Mouse (Mus musculus) frontal cortex, adult (tissue): ENCODE data around the gene Gm26602.
A peak's percentile ranks its signal among the peaks of the same experiment; 100 is the strongest.

Experiments
- ATAC-seq: cut with Nextera tagmentation; 2 replicates; pipeline ENCODE4 v1.9.2; 2017; ENCODE audit warnings: mild to moderate bottlenecking, moderate library complexity, mixed read lengths; ENCODE audit not compliant: low TSS enrichment

Gm26602 gene

DNA sequence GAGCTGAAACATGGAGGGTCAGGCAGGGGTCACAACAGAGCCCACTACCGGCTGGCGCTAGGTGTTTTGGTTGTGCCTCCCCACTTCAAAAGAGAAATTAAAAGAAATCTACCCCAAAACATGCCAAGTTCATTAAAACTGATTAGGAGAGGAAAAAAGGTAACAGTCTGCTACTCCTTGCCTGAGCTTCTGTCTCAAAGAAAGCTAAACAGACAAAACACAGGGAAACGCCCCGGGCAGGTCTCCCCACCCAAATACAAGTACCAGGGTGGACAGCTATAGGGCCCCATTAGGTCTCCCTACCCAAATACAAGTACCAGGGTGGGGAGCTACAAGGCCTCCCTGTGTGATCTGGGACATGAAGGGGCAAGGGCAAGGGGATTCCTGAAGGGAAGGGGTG is at the start of gene Gm26602:
Gene Gm26602, plus strand, starts transcription at position 301 of the 400 bp plus-strand sequence.
- no peak for ATAC-seq

DNA sequence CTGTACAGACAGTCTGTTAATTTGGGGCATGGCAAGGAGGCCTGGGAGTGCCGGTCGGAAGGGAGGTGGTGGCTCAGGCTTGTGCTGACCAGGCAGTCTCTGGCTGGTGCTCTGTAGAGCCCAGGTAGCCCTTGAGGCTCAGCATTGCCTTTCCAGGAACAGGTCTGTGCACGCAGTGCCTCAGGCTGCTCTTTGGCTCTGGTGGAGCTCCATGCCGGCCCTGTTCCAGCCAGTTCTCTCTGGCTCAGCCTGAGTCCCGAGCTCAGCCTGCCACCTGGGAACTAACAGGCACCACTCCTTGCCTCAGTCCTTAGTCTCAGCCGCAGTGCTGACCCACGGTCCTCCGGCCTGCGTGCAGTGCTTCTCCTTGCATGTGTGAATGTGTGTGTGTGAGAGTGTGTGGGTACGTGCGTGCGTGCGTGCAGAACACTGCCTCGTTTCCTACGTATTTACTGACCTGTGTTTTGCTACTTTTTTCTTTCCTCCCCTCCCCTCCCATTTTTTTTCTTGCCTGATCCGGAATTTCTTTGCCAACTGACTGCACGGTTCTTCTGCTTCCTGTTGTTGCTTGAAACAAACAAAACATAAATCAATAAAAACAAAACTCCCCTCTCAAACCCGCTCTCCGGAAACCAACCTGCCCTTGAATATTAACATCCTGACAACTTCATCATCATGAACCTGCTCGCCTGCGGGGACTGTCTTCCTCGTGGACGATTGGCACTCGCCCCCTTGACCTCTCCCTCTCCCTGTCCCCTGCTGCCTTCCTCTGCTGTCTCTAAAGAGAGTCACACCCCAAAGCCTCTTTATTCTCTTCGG is 49.2 kb upstream of the Gm26602 start:
- no peak for ATAC-seq

DNA sequence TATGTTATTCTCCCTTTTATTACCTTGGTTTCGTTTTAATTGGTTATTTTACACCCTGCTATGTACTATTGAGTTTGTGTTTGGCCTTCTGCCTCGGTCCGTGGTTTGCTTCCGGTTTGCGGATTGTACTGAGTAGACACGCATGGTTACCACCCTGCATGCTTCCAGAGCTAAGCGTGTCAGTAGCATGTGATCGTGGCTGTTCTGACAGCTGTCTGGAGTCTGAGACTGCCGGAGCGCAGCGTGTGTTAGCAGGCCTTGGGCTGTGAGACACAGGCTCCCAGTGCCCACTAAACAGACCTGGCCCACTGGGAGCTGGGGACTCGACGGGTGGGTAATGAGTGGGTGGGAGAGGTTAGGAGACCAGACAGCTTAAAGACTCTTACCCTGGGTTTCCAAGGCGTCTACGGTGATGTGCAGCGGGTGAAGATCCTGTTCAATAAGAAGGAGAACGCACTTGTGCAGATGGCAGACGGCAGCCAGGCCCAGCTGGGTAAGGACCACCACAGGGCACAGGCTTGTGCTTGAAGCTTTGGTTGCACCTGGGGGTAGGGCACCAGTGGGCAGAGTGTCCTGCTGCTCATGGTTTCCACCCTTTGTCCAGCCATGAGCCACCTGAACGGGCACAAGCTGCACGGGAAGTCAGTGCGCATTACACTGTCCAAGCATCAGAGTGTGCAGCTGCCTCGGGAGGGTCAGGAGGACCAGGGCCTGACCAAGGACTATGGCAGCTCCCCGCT is 48.4 kb upstream of the Gm26602 start:
- no peak for ATAC-seq

DNA sequence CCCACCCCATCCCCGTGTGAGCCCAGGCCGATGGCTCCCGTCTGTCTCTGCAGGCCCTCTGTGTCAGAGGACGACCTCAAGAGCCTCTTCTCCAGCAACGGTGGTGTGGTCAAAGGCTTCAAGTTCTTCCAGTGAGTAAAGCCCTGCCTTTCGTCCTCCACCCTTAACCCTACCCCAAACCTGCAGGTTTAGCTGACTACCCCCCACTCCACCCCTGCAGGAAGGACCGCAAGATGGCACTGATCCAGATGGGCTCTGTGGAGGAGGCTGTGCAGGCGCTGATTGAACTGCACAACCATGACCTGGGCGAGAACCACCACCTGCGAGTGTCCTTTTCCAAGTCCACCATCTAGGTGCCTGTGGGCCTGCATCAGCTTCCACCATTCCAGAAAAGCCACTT is 47.7 kb upstream of the Gm26602 start:
- ATAC-seq: no peak

DNA sequence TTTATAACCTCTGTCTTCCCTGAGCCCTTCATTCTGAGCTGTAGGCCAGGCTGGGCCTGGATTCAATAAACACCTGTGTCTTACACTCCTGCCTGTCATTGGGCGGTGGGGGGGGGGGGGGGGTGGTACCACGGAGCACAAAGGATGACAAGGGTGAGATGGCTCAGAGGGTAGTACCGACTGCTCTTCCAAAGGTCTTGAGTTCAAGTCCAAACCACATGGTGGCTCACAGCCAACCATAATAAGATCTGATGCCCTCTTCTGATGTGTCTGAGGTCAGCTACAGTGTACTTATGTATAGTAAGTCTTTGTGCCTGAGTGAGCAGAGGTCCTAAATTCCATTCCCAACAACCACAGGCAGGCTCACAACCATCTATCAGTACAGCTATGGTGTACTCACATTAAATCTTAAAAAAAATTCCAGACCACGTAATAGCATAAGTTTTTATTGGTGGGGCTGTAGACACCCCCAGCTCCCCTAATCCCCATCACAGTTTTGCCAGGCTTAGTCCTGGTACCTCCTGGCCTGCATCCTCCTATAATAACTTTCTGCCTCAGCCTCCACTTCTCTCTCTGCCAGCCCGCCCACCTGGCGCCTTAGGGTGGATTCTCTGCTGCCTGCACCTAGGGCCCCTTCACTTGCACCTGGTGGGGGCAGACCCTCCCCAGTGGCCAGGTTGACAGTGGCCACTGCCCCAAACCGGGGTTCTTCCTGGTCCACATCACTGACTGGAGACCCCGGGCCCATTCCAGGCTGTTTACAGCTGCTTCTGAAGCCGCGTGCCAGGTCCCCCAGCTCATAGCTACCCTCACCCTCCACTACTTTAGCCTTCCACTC is 46.1 kb upstream of the Gm26602 start:
- ATAC-seq: peak; percentile 66; the same call in 1 of the 2 replicates

DNA sequence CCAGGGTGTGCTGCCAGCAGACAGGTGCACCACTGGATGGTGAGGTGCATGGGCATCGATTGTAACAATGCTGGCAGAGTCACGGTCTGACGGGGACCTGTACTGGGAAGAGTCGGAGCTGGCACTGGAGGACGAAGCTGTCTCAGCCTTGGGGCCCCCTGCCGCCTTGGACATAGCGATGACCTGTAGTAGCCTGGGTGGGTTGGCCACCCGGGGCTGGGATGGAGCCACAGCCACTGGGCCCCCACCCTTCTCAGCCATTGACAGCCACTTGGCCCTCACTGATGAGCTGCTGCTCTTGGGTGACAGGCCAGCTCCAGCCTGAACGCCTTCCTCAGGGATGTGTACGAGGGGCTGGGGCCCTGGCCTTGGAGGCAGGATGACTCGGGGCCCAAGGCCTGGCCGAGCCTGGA is 45.5 kb upstream of the Gm26602 start:
- ATAC-seq: no peak

DNA sequence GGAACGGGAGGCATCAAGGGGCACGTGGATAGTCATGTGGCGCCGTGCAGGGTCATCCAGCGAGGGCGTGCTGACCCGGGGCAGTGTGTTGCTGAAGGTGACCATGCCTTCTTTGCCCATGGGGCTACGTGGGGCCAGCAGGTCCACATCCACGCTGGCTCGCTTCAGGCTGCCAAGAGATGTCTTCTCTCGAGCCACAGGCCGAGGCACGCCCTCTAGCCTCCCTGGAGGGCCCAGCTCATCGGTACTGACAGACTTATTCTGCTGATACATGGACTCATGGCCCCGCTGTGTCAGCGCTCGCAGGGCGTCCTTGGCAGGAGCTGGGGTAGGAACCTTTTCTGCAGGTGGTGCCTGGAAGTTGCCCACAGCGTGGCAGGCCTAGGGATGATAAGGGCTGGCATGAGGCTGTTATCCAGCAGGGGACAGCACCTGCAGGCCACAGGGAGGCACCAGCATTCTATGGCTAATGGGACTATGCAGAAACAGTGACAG is 44.8 kb upstream of the Gm26602 start:
- ATAC-seq: no peak

DNA sequence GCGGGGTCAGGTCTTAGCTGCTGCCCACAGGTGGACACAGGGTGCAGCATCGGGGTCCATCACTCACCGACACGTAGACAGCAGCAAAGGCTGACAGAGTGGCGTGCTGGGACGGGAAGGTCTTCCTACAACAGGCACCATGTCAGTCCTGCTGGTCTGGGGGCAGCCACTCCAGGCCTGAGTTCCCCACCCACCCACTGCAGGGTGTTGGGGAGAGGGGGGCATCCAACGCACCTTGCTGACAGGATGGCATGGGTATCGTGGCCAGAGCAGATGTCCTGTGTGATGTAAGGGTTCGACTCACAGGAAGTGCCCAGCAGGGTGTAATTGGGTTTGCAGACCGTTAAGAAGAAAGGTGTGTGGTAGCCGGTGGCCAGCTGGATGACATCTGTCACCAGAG is 44.1 kb upstream of the Gm26602 start:
- no peak for ATAC-seq

DNA sequence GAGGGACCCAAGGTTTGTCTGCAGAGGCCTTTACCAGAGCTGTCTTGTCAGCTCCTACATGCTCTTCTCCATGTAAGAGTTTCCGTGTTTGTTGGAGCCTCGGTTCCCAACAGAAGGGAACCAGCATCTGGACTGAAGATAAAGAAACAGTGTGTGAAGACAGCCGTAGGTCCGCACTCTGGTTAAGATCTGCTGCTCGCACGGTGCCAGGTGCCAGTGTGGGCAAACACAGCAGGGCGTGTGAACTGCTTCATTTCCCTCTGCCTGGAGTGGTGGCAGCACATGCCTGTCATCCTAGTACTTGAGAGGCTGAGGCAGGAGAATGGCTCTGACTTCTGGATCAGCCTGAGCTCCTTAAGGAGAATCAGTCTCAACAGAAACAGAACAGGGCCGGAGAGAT is 38.8 kb upstream of the Gm26602 start:
- peak; percentile 41; the same call in 1 of the 2 replicates for ATAC-seq

DNA sequence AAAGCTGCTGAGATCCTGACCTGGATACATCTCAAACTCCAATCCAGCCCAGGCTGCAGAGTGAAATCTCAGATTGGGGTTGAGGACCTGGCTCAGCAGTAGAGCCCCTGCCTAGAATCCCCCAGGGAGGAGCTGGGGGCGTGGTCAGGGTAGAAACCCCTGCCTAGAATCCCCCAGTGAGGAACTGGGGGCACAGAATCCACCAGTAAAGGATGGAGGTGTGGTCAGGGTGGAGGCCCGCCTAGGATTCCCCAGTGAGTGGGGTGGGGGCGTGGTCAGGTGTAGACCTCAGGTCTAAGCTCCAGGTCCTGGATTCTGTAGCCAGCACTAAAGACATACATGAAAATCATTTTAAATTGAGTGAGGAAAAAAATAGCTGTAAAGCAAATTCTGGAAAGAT is 37.8 kb upstream of the Gm26602 start:
- ATAC-seq: no peak

DNA sequence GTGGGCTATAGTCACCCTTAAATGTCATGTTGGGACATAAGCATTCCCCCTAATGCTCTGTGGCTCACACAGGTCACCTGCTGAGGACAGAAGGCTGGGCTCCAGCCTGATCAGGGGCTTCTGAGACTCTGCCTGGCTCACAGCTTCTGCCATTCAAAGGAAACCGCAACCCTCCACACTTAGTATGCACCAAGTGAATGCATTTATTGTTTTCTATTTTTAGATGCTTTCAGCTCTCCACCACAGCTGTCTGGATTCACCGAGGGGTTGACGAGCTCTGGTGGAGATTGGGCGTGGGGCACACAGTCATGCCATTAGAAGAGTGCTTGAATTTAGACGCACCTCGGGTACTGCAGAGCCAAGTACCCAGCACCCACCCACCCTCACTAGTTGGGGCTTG is 37.3 kb upstream of the Gm26602 start:
- ATAC-seq: no peak

DNA sequence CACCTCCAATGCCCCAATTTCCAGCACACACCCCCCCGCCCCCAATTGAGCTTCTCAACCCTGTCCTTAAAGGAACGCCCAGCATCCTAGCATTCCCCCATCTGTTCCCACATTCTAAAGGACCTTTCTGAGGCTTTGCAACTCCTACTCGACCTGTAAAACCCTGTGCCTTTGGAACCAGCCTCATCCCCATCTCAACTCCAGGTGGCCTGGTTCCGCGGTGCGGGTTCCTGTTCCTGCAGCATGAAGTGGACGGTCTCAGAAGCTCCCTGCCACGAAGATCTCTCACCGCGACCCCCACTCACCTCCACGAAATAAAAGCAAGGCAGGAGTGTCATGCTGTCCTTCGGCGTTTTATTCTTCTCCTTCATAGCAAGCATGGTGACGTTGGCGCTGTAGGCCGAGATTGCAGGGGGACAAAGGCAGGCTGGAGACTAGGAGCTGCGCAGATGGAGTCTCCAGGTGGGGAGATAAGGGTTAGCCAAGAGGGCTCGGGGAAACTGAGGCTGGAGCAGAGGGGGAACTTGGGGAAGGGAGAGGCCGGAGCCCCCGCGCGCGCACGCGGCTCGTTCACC is 36.9 kb upstream of the Gm26602 start:
- no peak for ATAC-seq

DNA sequence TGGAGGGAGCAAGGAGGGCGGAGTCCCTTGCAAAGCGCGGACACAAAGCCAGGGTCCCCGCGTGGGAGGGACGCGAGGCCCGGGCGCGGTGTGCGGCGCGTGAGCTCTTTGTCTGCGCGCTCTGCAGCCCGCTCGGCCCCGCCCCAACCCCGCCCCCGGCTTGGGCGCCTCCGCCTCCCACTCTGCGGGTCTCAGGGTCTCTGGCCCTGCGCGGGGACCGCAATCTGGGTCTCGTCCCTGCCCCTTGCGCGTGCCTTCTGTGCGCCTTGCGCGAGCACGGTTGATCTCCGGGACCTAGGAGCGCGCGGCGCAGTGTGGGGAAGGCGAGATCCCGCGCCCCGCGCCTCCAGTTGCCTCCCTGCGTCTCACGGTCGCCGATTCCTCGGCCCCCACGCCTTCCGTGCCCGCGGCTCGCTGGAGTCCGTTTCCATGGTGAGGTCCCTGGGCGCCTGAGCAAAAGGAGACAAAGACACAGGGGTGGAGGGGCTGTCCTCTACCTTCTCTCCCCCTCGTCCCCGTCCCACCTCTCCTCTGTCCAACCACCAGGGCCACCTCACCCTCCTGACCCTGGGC is 36.3 kb upstream of the Gm26602 start, which contains the start of the genes Prtn3 and Plppr3:
Gene Prtn3, plus strand, starts transcription at position 187 of the 573 bp plus-strand sequence.
Gene Plppr3, minus strand, starts transcription at position 345 of the 573 bp plus-strand sequence.
- peak; percentile 14; the same call in 1 of the 2 replicates for ATAC-seq

DNA sequence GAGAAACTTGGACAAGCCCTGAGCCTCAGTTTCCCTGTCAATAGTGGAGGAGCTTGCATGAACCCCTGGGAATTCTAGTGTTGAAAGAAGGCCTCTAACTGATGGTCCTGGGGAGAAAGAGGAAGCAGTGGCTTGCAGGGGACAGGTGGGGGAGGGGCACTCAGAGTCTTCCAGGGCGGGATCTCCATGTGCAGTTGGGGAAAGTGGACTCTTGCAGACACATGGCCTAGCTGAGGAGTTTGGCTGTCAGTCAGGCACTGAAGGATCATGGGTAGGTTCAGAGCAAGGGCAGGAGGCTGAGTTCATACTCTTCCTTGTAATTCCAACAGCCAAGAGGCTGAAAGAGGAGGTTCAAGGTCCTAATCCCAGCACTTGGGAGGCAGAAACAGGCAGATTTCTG is 33.5 kb upstream of the Gm26602 start:
- no peak for ATAC-seq

DNA sequence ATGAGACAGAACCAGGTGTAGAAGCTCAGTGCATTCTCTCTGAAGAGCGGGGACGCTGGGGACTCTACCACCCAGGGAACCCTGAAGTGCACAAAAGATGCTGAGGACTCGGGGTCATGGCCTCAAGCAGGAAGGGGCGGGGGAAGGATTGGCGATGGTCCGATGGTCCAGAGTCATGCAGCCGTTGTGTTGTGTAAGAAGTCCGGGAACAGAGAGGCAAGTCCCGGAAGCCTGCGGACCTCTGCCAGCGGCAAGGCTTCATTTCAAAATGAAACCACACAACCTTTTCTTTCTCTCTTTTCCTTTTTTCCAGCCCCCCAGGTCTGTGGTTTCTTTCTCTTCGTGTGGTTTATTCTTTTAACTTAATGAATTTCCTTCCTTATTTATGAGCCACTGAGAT is 32.9 kb upstream of the Gm26602 start:
- ATAC-seq: no peak

DNA sequence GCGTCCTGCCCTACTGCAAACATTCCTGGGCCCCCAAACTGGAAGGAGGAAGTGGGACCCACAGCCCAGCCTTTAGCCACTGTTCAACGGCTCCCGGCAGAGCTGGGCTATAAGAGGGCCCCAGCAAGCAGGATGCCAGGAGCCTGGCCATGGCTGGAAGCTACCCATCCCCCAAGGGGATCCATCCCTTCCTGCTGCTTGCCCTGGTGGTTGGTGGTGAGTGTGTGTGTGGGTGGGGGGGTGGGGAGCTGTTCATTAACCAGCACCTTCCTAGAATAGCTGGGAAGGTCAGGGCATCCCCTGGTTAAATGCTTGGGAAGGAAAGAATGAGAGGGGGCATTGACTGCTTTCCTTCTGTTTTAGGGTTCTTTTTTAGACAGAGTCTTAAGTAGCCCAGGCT is 31.1 kb upstream of the Gm26602 start:
- no peak for ATAC-seq

DNA sequence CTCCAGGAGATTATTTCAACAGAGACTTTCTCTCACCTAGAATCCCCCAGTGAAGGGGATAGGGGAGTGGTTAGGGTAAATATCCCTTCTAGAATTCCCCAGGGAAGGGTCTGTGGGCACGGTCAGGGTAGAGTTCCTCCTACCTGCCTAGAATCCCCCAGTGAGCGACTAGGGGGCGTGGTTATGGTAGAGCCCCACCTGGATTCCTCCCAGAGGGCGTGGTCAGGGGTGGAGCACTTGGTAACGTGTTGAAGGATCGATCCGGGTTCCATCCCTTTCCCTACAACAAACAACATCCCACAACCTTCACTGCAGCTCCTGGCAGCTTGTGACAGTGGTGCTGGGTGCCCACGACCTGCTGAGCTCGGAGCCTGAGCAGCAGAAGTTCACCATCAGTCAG is 29.9 kb upstream of the Gm26602 start:
- no peak for ATAC-seq

DNA sequence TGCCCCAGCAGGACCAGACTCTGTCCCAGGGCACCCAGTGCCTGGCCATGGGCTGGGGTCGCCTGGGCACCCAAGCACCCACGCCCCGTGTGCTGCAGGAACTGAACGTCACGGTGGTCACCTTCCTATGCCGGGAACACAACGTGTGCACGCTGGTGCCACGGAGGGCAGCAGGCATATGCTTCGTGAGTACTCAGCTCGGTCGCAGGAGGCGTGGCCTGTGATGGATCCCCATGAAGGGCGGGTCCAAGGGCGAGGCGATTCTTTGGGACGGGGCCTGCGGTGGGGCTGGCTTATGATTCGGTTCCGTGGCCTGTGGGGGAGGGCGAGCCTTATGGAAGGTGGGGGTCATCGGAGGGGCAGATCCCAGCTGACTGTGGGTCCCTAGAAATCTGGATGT is 28.7 kb upstream of the Gm26602 start:
- no peak for ATAC-seq

DNA sequence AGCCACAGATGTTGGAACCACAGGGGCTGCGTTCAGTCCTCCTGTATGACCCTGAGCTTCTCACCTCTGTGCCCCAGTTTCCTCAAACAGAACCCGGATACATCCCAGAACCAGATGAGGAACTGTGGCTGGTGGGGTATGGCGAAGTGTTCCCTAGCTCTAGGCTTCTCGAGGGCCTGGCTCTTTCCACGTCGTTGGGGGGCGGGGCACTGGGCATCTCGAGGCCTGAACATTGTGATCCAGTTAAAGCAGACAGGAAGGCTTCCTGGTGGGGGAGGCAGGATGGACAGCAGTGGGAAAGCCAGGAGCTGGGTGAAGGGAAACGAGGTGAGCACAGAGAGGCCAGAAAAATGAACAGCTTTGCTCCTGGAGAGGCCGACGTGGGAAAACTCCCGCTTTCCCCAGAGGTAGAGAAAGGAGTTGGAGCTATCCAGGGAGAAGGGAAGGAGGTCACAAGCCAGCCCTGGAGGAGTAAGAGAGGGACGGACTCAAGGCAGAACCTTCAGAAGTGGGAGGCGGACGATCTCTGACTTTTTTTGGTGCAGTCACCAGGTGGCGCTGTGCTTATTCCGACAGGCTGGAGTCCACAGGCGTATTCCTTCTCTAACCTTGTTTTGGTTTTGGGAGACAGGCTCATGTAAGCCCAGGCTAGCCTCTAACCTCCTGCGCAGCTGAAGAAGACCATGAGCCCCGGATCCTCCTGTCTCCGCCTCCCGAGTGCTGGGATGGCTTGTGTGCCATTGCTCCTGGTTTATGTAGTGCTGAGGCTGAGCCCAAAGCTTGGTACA is 27.2 kb upstream of the Gm26602 start:
- peak; percentile 85 for ATAC-seq

DNA sequence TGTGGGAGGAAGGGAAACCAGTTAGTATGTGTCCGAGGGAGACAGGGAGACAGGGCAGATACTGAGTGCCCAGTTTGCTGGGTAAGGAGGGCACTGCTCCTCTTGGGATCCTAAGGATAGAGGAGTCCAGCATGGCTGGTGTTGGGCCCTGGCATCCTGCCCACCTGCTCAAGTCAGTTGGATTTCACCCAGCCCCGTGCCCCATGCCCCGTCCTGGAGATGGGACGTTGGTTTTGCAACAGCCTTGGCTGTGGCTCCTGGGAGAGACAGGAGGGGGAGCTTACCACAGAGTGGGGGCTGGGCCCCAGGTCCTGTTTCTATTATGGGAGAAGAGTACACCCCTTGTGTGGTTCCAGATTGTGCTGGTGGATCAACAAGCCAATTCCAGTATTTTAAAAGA is 26.2 kb upstream of the Gm26602 start:
- ATAC-seq: no peak
